Mouse (Mus musculus) intestine, embryonic 15.5 days (tissue): Measurements from ENCODE around the gene Ndufs7. TPM values are rescaled to one million over a fixed set of nuclear protein-coding genes. Genes with fewer than 3 reads are reported as not detected.
A peak's percentile ranks its signal among the peaks of the same experiment; 100 is the strongest.

Experiments used
- ATAC-seq: fragments of 200-750 bp; cut with Nextera tagmentation; 2 replicates; pipeline ENCODE4 v1.8.0; 2017; ENCODE audit warnings: moderate TSS enrichment, moderate library complexity
- H3K27ac ChIP-seq: fragments of 300-500 bp; sonication (generic); 2 replicates; pipeline ENCODE4 v1.5.1; 2015; ENCODE audit warnings: mild to moderate bottlenecking, inconsistent platforms
- H3K27me3 ChIP-seq: fragments of 300-500 bp; sonication (generic); replicated peaks from 2 replicates; pipeline ENCODE4 v1.6.1; 2015; ENCODE audit warnings: inconsistent platforms
- H3K36me3 ChIP-seq: fragments of 300-500 bp; sonication (generic); 2 replicates; pipeline ENCODE4 v1.6.1; 2015; ENCODE audit warnings: inconsistent platforms
- H3K4me1 ChIP-seq: fragments of 300-500 bp; sonication (generic); replicated peaks from 2 replicates; pipeline ENCODE4 v1.6.1; 2015; ENCODE audit warnings: inconsistent platforms
- H3K4me2 ChIP-seq: fragments of 300-500 bp; sonication (generic); replicated peaks from 2 replicates; pipeline ENCODE4 v1.6.1; 2015; ENCODE audit warnings: mild to moderate bottlenecking, inconsistent platforms
- H3K4me3 ChIP-seq: fragments of 300-500 bp; sonication (generic); replicated peaks from 2 replicates; pipeline ENCODE4 v1.5.1; 2015; ENCODE audit warnings: inconsistent platforms
- H3K9ac ChIP-seq: fragments of 300-500 bp; sonication (generic); 2 replicates; pipeline ENCODE4 v1.6.1; 2015; ENCODE audit warnings: inconsistent platforms
- H3K9me3 ChIP-seq: fragments of 300-500 bp; sonication (generic); 2 replicates; pipeline ENCODE4 v1.6.1; 2016; ENCODE audit warnings: inconsistent platforms
- WGBS: fragments of 180-500 bp; shearing (Covaris S2); methylation state at CpG from one replicate; pipeline ENCODE4 v1.1.7; 2015; 5-methylcytosine and 5-hydroxymethylcytosine counted together
- polyA plus RNA-seq: library from polyadenylated mRNA; unstranded; fragments of >200 nt; fragmentation: Nextera tagmentation; extraction: Ambion mirVana; gene quantifications from 2 replicates; pipeline ENCODE4 v1.2.1, GENCODE M21; 2015

Gene Ndufs7
- polyA plus RNA-seq, 1 experiment from 2014 or later: 467 TPM

DNA sequence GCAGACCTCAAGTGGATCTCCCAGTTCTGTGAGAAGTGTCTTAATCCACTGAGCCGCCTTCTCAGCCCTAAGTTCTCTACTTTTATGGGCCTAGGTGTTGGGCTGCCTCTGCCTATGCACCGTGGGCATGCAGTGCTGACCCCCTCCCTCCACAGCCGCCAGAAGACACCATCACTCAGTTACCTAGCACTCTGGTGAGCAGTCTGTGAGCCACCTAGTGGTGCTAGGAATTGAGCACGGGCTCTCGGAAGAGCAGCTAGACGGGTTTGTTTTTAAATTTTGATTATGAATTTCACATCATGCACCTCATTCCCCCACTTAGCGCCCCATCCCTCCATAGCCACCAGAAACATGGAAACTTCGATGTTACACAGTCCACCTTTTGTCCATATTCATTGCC lies 39.7 kb downstream of the Ndufs7 start:
- ATAC-seq: no peak
- no peak overlapping the region for H3K4me3 ChIP-seq
- no peak overlapping the region for H3K9ac ChIP-seq
- peaks cover 36% of the 10 kb centered on the region for H3K36me3 ChIP-seq
- 55% methylated on average over 8 of the region's 8 CpGs for WGBS
- no peaks in the 10 kb centered on the region for H3K27me3 ChIP-seq
- H3K9me3 ChIP-seq: no peaks in the 10 kb centered on the region
- H3K4me1 ChIP-seq: peaks cover 10% of the 10 kb centered on the region
- H3K27ac ChIP-seq: 0 out of 2 replicates have a peak overlapping the region, but pooled peaks have one; percentile 13
- no peak overlapping the region for H3K4me2 ChIP-seq

DNA sequence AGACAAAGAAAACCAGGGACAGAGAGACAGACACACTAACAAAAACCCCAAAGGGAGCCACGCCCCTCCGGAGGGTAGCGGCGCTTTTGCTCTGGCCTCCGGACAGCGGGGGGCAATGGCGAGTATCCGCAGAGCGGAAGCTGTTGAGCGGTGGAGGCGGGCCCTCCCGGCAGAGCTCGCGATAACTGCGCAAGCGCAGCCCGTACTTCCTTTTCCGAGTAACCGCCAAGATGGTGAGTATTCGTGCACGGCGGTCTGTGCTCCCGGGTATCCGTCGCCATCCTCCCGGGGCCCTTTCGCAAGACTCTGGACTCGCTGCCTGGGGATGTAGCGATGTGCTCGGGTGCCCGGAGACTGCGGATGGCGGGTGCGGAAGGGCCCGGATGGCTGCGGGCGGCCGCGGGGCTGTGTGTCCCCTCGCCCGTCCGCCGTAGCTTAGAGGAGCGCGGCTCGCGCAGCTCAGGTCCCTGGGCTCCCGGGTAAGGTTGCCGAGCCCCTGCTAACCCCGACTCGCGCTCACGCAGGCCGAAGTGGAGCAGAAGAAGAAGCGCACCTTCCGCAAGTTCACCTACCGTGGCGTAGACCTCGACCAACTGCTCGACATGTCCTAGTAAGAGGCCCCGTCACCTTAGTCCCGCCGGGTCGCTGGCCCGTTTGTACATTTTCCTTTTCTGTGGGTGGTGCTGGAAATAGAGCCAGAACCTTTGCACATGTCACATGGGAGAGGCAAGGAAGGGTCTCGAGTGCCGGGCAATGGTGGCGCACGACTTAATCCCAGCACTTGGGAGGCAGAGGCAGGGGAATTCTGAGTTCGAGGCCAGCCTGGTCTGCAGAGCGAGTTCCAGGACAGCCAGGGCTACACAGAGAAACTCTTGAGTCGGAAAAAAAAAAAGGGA lies 43.6 kb downstream of the Ndufs7 start, which contains the start of gene Rps15:
Gene Rps15, plus strand, starts transcription at position 203 of the 896 bp plus-strand sequence.
- Histone ChIP-seq H3K27ac (peak within 1 kb of the TSS; percentile 87), H3K4me3 (peak within 1 kb of the TSS; percentile 88), H3K27me3 (peaks cover 4% of the 10 kb centered on the region), H3K36me3 (peaks cover 19% of the 10 kb centered on the region), H3K9ac (peak within 1 kb of the TSS; percentile 98), H3K4me1 (peaks cover 25% of the 10 kb centered on the region), H3K9me3 (no peaks in the 10 kb centered on the region), H3K4me2 (peak within 1 kb of the TSS; percentile 75)
- WGBS: 0% methylated on average over 72 of the region's 72 CpGs
- ATAC-seq: peak; percentile 90

DNA sequence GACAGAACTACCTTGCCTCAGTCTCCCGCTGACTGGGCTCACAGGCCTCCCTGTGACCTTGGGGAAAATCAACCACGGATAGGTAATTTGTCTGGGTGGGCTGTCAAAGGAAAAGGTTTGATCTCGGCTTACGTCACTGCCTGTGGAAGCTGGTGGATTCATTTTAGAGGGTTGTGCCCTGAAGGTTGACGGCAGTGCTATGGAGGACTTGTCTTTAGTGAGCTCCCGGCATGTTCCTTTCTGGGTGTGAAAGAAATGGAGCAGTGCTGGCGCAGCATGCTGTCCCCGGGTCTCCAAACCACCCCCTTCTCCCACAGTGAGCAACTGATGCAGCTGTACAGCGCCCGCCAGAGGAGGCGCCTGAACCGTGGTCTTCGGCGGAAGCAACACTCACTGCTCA lies 44.4 kb downstream of the Ndufs7 start:
- H3K4me1 ChIP-seq: peaks cover 22% of the 10 kb centered on the region
- H3K27ac ChIP-seq: peak overlapping the region; percentile 87; the same call in 1 of the 2 replicates
- 20% methylated on average over 14 of the region's 14 CpGs for WGBS
- peak overlapping the region; percentile 88 for H3K4me3 ChIP-seq
- H3K9ac ChIP-seq: peak overlapping the region; percentile 98
- peaks cover 13% of the 10 kb centered on the region for H3K36me3 ChIP-seq
- peak overlapping the region; percentile 75 for H3K4me2 ChIP-seq
- H3K27me3 ChIP-seq: peaks cover 12% of the 10 kb centered on the region
- H3K9me3 ChIP-seq: no peaks in the 10 kb centered on the region
- ATAC-seq: no peak

DNA sequence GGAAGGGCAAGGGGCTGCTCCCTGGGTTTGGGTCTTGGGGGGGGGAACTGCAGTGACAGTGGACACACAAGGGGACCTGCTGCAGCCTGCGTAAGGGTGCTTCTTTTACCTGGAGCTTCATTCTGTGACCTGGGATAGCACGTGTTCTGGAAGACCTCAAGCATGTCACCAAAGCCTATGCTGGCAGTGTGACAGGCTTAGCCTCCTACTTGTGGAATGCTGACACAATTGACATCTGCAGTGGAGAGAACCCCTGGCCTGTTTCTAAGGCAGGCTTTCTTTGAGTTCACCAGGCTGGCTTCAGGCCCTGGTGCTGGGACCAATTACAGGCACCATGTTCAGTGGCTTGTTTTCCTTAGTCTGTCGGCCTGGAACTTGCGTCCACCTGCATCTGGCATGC lies 45.4 kb downstream of the Ndufs7 start:
- H3K36me3 ChIP-seq: peaks cover 12% of the 10 kb centered on the region
- no peaks in the 10 kb centered on the region for H3K9me3 ChIP-seq
- H3K9ac ChIP-seq: no peak overlapping the region
- ATAC-seq: no peak
- 0 out of 2 replicates have a peak overlapping the region, but pooled peaks have one; percentile 75 for H3K4me2 ChIP-seq
- peak overlapping the region; percentile 6; the same call in 1 of the 2 replicates for H3K27ac ChIP-seq
- 76% methylated on average over 4 of the region's 4 CpGs for WGBS
- H3K27me3 ChIP-seq: peaks cover 22% of the 10 kb centered on the region
- H3K4me1 ChIP-seq: peaks cover 22% of the 10 kb centered on the region
- no peak overlapping the region for H3K4me3 ChIP-seq

DNA sequence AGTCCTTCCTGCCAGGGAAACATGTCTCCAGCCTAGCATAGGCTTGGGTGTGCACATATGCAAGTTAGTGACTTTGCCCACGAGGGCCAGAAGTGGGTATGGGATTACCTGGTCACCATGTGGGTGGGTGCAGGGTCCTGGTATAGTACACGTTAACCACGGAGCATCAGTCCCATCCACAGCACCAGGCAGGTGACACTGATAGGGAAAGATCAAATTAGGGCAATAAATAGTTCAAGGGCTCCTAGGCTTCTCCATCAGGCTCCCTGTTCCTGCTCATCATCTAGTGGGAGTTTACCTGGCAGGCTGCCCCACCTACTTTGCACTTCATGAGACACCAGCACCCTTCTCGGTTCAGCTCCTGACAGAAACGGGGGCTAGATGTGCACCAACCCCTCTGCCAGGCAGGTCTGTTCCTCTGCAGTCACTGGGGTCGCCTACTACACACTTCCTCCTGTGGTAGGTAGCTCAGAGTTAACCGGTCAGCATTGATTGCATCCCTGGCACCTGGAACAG lies 45.9 kb downstream of the Ndufs7 start:
- Histone ChIP-seq H3K4me1 (peaks cover 22% of the 10 kb centered on the region), H3K9ac (0 out of 2 replicates have a peak overlapping the region, but pooled peaks have one; percentile 2), H3K27me3 (peaks cover 27% of the 10 kb centered on the region), H3K9me3 (no peaks in the 10 kb centered on the region), H3K4me2 (no peak overlapping the region), H3K27ac (no peak overlapping the region), H3K36me3 (peaks cover 12% of the 10 kb centered on the region), H3K4me3 (no peak overlapping the region)
- no peak for ATAC-seq
- 38% methylated on average over 7 of the region's 7 CpGs for WGBS

DNA sequence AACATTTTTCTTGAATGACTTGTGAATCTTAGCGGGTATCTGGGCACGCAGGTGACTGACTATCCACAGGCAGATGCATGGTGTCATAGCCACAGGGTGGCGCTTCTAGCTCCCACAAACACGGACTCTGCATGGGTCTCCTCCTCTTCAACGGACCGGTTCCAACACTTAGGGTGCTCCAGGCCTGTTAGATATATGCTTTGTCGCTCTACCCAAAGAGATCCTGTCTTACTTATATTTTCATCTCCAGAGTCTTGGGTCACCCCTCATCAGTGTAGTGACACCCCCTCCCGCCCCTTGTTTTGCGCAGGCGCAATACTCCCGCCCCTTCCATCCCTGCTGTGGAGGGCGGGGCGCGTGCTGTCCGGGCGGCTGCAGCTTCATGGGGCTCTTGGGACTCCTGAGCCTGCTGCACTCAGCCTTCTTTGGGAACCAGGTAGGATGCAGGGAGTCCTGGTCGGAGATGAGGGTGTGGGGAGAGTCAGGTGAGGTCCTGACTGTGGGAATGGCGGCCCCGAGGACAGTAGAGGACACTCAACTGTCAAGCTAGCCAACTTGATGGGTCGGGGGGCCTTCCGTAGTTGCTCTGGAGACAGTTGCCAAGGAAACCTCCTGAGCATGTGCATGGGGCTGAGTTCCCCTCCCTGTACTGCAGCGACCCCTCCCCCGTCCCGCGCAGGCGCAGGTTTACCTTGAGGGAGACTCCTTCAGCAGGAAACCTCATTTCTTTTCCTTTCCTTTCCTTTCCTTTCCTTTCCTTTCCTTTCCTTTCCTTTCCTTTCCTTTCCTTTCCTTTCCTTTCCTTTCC lies 46.9 kb downstream of the Ndufs7 start, which contains the start of gene Apc2:
Gene Apc2, plus strand, starts transcription at position 360 of the 808 bp plus-strand sequence.
- Histone ChIP-seq H3K4me3 (peak within 1 kb of the TSS; percentile 37), H3K4me1 (peaks cover 22% of the 10 kb centered on the region), H3K27ac (no peak within 1 kb of the TSS), H3K36me3 (peaks cover 12% of the 10 kb centered on the region), H3K4me2 (peak within 1 kb of the TSS; percentile 78), H3K9me3 (no peaks in the 10 kb centered on the region), H3K9ac (peak within 1 kb of the TSS; percentile 47), H3K27me3 (peaks cover 37% of the 10 kb centered on the region)
- WGBS: 3% methylated on average over 26 of the region's 26 CpGs
- peak; percentile 52 for ATAC-seq

DNA sequence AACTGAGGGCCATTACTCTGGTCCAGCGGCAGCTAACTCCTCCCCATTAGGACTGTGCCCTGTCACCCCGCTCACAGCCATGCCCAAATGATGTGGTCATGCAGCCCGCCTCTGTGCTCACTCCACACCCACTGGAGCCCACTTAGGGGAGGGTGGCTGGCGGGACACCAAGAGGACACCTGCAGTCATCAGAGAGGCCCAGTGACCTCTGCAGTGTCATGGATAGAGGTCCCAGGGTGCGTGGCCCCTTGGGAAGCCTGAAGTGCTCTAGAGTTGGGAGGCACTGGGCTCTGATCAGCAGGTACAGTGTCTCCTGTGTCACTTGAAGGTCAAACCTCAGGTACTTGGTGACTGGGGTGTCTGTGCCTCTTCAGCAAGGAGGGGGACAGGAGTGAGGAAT lies 47.9 kb downstream of the Ndufs7 start:
- H3K4me2 ChIP-seq: no peak overlapping the region

DNA sequence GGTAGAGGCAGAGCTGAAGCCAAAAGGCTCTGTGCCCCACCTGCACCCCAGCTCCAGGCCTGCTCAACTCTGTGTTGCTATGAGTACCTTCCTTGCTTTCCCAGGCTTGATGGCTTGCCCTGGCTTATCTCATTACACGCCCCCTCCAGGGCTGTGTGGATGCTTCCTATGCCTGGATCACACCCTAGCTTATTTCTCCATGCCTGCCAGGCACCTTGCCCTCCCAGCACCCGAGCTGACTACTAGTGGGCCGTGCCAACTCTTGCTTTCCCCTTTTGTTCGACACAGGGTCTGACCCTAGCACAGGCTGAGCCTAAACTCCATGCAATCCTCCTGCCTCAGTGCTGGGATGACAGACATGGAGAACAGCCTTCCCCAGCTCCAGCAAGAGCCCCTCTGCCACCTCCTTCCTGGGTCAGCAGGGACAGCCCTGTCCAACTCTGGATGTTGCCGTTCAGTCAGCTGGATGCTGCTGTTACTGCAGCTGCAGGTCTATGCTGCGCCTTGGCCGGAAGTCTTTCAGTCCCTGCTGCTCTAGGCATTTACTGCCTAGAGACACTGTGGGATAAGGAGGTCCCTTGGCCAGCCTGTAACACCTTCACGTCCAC lies 48.7 kb downstream of the Ndufs7 start:
- peaks cover 49% of the 10 kb centered on the region for H3K27me3 ChIP-seq
- H3K4me1 ChIP-seq: peaks cover 34% of the 10 kb centered on the region
- H3K9me3 ChIP-seq: no peaks in the 10 kb centered on the region
- no peak overlapping the region for H3K4me2 ChIP-seq
- 66% methylated on average over 8 of the region's 8 CpGs for WGBS
- peaks cover 12% of the 10 kb centered on the region for H3K36me3 ChIP-seq
- ATAC-seq: no peak
- no peak overlapping the region for H3K9ac ChIP-seq
- no peak overlapping the region for H3K4me3 ChIP-seq
- H3K27ac ChIP-seq: no peak overlapping the region

More for the DNA sequence above, 47.9 kb downstream of the Ndufs7 start:
- ATAC-seq: no peak
- 80% methylated on average over 5 of the region's 5 CpGs for WGBS
- peaks cover 12% of the 10 kb centered on the region for H3K36me3 ChIP-seq
- no peak overlapping the region for H3K27ac ChIP-seq
- peaks cover 26% of the 10 kb centered on the region for H3K4me1 ChIP-seq
- peaks cover 44% of the 10 kb centered on the region for H3K27me3 ChIP-seq
- H3K4me3 ChIP-seq: no peak overlapping the region
- no peaks in the 10 kb centered on the region for H3K9me3 ChIP-seq
- no peak overlapping the region for H3K9ac ChIP-seq

DNA sequence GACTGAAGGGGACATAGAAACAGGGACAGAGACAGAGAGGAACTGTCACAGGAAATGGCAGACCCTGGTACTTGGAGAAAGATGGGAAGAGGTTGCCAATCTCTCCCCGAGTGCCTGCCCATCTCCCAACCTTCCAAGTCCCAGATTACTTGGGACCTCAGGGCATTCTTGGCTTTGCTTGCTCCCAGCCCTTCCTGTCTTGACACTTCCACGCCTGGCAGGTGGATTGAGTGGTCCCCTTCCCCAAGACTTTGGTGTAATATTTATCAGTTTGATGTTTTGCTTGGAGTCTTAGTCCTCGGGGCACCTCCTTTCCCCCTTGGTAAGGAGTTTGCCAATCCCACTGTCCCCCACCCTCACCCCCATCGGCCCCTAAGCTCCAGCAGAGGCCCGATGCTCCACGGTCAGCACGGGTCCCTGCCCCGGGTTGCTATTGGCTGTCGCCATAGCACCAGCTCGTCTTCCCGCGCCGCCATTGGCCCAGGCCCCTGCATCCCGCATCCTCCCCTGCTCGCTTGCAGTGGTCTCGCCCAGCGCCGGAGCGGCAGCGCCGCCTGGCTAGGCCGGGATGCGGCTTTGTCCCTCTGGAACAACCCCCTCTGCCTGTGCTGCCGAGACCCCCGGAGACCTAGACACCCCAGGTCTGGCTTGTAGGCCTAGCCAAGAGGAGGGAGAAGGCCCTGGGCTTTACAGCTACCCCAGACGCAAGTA lies 49.8 kb downstream of the Ndufs7 start:
- peak; percentile 18; the same call in 1 of the 2 replicates for ATAC-seq
- no peaks in the 10 kb centered on the region for H3K9me3 ChIP-seq
- peaks cover 12% of the 10 kb centered on the region for H3K36me3 ChIP-seq
- H3K4me2 ChIP-seq: peak overlapping the region; percentile 17; the same call in 1 of the 2 replicates
- peaks cover 27% of the 10 kb centered on the region for H3K4me1 ChIP-seq
- peak overlapping the region; percentile 9; the same call in 1 of the 2 replicates for H3K4me3 ChIP-seq
- H3K27ac ChIP-seq: no peak overlapping the region
- H3K27me3 ChIP-seq: peaks cover 51% of the 10 kb centered on the region
- WGBS: 5% methylated on average over 26 of the region's 26 CpGs
- no peak overlapping the region; the same call in 1 of the 2 replicates for H3K9ac ChIP-seq

DNA sequence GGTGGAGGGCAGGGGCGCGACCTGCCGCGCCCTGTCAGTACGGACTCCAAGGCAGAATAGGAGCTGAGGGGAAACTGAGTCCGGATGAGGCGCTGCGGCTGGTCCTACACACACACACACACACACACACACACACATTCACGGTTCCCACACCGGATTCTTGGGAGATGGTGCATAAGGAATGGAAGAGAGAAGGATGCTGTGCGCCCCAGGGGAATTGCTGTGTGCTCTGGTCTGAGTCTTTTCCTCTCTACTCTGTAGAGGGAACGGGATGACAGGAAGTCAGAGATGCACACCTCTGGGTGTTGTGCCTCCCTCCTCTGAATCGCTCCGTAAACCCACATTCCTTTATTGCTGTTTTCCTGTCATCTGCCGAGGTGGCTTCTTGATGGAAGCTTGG lies 50.4 kb downstream of the Ndufs7 start:
- H3K36me3 ChIP-seq: peaks cover 7% of the 10 kb centered on the region
- 16% methylated on average over 15 of the region's 15 CpGs for WGBS
- H3K4me2 ChIP-seq: peak overlapping the region; percentile 17; the same call in 1 of the 2 replicates
- no peak overlapping the region for H3K27ac ChIP-seq
- peaks cover 53% of the 10 kb centered on the region for H3K27me3 ChIP-seq
- peak overlapping the region; percentile 9; the same call in 1 of the 2 replicates for H3K4me3 ChIP-seq
- ATAC-seq: no peak
- no peak overlapping the region; the same call in 1 of the 2 replicates for H3K9ac ChIP-seq
- H3K4me1 ChIP-seq: peaks cover 22% of the 10 kb centered on the region
- H3K9me3 ChIP-seq: no peaks in the 10 kb centered on the region

DNA sequence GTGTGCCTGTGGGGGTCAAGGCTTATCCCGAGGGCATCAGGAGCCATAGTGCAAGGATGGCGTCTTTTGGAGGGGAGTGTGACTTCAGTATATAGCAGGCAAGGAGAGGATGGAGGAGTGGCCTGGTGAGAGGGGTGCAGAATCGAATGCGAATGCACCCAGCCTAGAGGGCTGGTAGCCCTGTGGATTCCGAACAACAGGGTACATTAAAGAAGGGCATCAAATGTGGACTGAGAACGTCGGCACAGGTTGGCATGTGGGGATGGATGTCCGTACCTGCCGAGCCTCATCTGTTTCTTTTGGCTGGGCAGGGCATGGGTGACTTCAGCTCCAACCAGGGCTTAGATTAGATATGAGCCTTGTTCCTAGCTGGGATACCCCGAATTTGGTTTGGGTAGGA lies 50.9 kb downstream of the Ndufs7 start:
- 51% methylated on average over 10 of the region's 10 CpGs for WGBS
- Histone ChIP-seq H3K9me3 (no peaks in the 10 kb centered on the region), H3K36me3 (peaks cover 2% of the 10 kb centered on the region; the same call in 1 of the 2 replicates), H3K4me3 (no peak overlapping the region; the same call in 1 of the 2 replicates), H3K27me3 (peaks cover 59% of the 10 kb centered on the region), H3K9ac (0 out of 2 replicates have a peak overlapping the region, but pooled peaks have one; percentile 8), H3K4me2 (no peak overlapping the region), H3K4me1 (peaks cover 21% of the 10 kb centered on the region), H3K27ac (no peak overlapping the region)
- no peak for ATAC-seq
